Mouse (Mus musculus) embryonic fibroblast, embryonic 13.5 days (primary cell): ENCODE measurements around the gene Lhfpl2. TPM values are rescaled to one million over a fixed set of nuclear protein-coding genes. Genes with fewer than 3 reads are reported as not detected.
A peak's percentile ranks its signal among the peaks of the same experiment; 100 is the strongest.

ENCODE experiments used
- H3K27ac ChIP-seq: 2 replicates; pipeline ENCODE4 v1.5.1; 2012; ENCODE audit warnings: low read length, control low read depth, inconsistent platforms; ENCODE audit not compliant: insufficient read depth
- H3K4me1 ChIP-seq: 2 replicates; pipeline ENCODE4 v1.6.1; 2011; ENCODE audit warnings: low read length; ENCODE audit not compliant: control insufficient read depth, insufficient read depth
- H3K4me3 ChIP-seq: 2 replicates; pipeline ENCODE4 v1.5.1; 2011; ENCODE audit warnings: mild to moderate bottlenecking, control low read depth, low read length; ENCODE audit not compliant: insufficient read depth
- CTCF ChIP-seq: IDR thresholded peaks from 2 replicates; pipeline ENCODE4 v1.5.1; 2011; ENCODE audit warnings: mild to moderate bottlenecking, control low read depth, low read length, moderate library complexity, borderline replicate concordance; ENCODE audit not compliant: insufficient read depth
- POLR2A ChIP-seq: IDR thresholded peaks from 2 replicates; pipeline ENCODE4 v1.6.1; 2011; ENCODE audit warnings: low read depth, mild to moderate bottlenecking, control low read depth, low read length, moderate library complexity
- polyA plus RNA-seq: library from polyadenylated mRNA; stranded (reverse); fragments of >200 nt; gene quantifications from 2 replicates; pipeline ENCODE4 v1.2.4, GENCODE M21; 2011; ENCODE audit warnings: low read depth; ENCODE audit not compliant: missing spikeins, insufficient read length

Lhfpl2 gene
- polyA plus RNA-seq, 1 experiment = 60.3 TPM

- no peak overlapping the region for H3K4me3 ChIP-seq
- peaks cover 26% of the 10 kb centered on the region for H3K4me1 ChIP-seq
- H3K27ac ChIP-seq = peak overlapping the region; percentile 79
- no peak for TF ChIP-seq CTCF
- TF ChIP-seq POLR2A = no peak
Measured at GRCm38 (mm10) chr13:94140446-94140845, 82.8 kb downstream of the Lhfpl2 start.

GRCm38 (mm10) chr13:94143063-94143652 is 85.6 kb downstream of the Lhfpl2 start:
- H3K4me1 ChIP-seq = peaks cover 26% of the 10 kb centered on the region
- H3K27ac ChIP-seq = no peak overlapping the region

GRCm38 (mm10) chr13:94144451-94144850 is 86.9 kb downstream of the Lhfpl2 start:
- no peak overlapping the region for H3K27ac ChIP-seq
- TF ChIP-seq POLR2A (no peak), CTCF (no peak)
- no peak overlapping the region for H3K4me3 ChIP-seq
- peaks cover 19% of the 10 kb centered on the region for H3K4me1 ChIP-seq

More at GRCm38 (mm10) chr13:94143063-94143652, 85.6 kb downstream of the Lhfpl2 start:
- no peak overlapping the region for H3K4me3 ChIP-seq
- TF ChIP-seq POLR2A (no peak), CTCF (peak; percentile 75; the same call in 1 of the 2 replicates)

GRCm38 (mm10) chr13:94147257-94147656 is 89.7 kb downstream of the Lhfpl2 start:
- H3K27ac ChIP-seq = no peak overlapping the region
- no peak overlapping the region for H3K4me3 ChIP-seq
- 0 out of 2 replicates have a peak, but pooled peaks cover 4% of the 10 kb centered on the region for H3K4me1 ChIP-seq
- TF ChIP-seq POLR2A (no peak), CTCF (peak; percentile 43; the same call in 1 of the 2 replicates)

GRCm38 (mm10) chr13:94149006-94149405 is 91.4 kb downstream of the Lhfpl2 start:
- Histone ChIP-seq H3K4me3 (no peak overlapping the region), H3K27ac (no peak overlapping the region), H3K4me1 (peaks cover 6% of the 10 kb centered on the region; the same call in 1 of the 2 replicates)
- TF ChIP-seq CTCF (no peak), POLR2A (no peak)

GRCm38 (mm10) chr13:94149781-94150180 is 92.2 kb downstream of the Lhfpl2 start:
- no peak overlapping the region for H3K4me3 ChIP-seq
- peaks cover 8% of the 10 kb centered on the region for H3K4me1 ChIP-seq
- TF ChIP-seq CTCF (no peak), POLR2A (no peak)
- H3K27ac ChIP-seq = no peak overlapping the region

GRCm38 (mm10) chr13:94151308-94151707 is 93.7 kb downstream of the Lhfpl2 start:
- Histone ChIP-seq H3K27ac (no peak overlapping the region), H3K4me1 (peaks cover 19% of the 10 kb centered on the region), H3K4me3 (no peak overlapping the region)
- TF ChIP-seq CTCF (no peak), POLR2A (no peak)

- peaks cover 19% of the 10 kb centered on the region for H3K4me1 ChIP-seq
- no peak overlapping the region for H3K27ac ChIP-seq
- TF ChIP-seq CTCF (no peak), POLR2A (no peak)
- no peak overlapping the region for H3K4me3 ChIP-seq
Measured at GRCm38 (mm10) chr13:94152836-94153235, 95.2 kb downstream of the Lhfpl2 start.

GRCm38 (mm10) chr13:94153658-94154057 is 96.1 kb downstream of the Lhfpl2 start:
- no peak overlapping the region for H3K4me3 ChIP-seq
- H3K27ac ChIP-seq = peak overlapping the region; percentile 43; the same call in 1 of the 2 replicates
- peaks cover 19% of the 10 kb centered on the region for H3K4me1 ChIP-seq
- no peak for TF ChIP-seq CTCF
- no peak for TF ChIP-seq POLR2A

- peak overlapping the region; percentile 91 for H3K27ac ChIP-seq
- H3K4me1 ChIP-seq = peaks cover 19% of the 10 kb centered on the region
- H3K4me3 ChIP-seq = no peak overlapping the region
- TF ChIP-seq POLR2A (no peak), CTCF (no peak)
Measured at GRCm38 (mm10) chr13:94154512-94155296, 97.1 kb downstream of the Lhfpl2 start.
